ENCODE assay signal across 22 mouse cellular contexts in the genomic region with DNA sequence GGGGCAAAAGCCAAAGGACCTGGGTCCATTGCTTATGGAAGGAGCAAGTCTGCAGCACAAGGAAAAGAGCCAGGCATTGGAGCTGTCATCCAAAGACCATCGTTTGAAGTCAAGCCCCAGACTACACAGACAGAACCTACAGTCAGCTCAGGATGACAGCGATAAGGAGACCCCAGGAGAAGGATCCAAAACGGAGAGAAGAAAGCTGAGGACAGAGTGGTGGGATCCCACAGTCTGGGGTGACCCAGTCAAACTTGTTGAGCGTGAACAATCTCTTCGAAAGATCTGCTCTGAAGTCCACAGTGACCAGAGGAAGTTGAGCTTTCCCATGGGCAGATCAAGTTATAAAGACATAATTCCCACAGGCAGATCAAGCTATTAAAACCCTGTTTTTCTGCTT. TPM values are rescaled to one million over a fixed set of nuclear protein-coding genes. Genes with fewer than 3 reads are reported as not detected.
DNase-seq lines count a peak whose midpoint lies in the region; ATAC-seq and TF ChIP-seq lines count a peak whose summit lies in the region.
"Had no signal": no experiment of that assay in that cellular context is flagged by ENCODE, and none has a peak within 500 bp of the region (broad histone marks: within the 10 kb centered on the region; RNA-seq: fewer than 3 reads in every experiment).

No protein-coding gene starts in this region.

- no peak for TF ChIP-seq POLR2A in testis, adult 2 months (IDR thresholded peaks at IDR 0.05; ENCODE audit: control insufficient read depth, low read depth, low read length)

- no peak overlapping the region for H3K4me2 ChIP-seq in forebrain, embryonic 11.5 days (ENCODE audit: low read depth, low read length, severe bottlenecking)
- no peak overlapping the region for H3K4me2 ChIP-seq in forebrain, embryonic 14.5 days (ENCODE audit: low read length)

- TF ChIP-seq CTCF in testis, adult 2 months (IDR thresholded peaks at IDR 0.05; ENCODE audit: control insufficient read depth, insufficient read depth, insufficient replicate concordance, low read depth, low read length) = no peak

- H3K36me3 ChIP-seq in forebrain, embryonic 11.5 days (ENCODE audit: control insufficient read depth, insufficient read depth, low read length) = no peaks in the 10 kb centered on the region
- H3K36me3 ChIP-seq in forebrain, embryonic 14.5 days (ENCODE audit: control insufficient read depth, insufficient read depth, low read length) = no peaks in the 10 kb centered on the region
- no peaks in the 10 kb centered on the region for H3K36me3 ChIP-seq in testis, adult 2 months (ENCODE audit: control insufficient read depth, insufficient read depth, low read length)
- H3K36me3 ChIP-seq: G1E had no signal

- no peaks in the 10 kb centered on the region for H3K27me3 ChIP-seq in forebrain, embryonic 11.5 days (ENCODE audit: control insufficient read depth, insufficient read depth, low read length)
- no peaks in the 10 kb centered on the region for H3K27me3 ChIP-seq in forebrain, embryonic 14.5 days (replicated peaks; ENCODE audit: control insufficient read depth, insufficient read depth, low read length)
- no peaks in the 10 kb centered on the region for H3K27me3 ChIP-seq in testis, adult 2 months (ENCODE audit: control insufficient read depth, insufficient read depth, low read length)
- H3K27me3 ChIP-seq: Patski had no signal

- H3K4me3 ChIP-seq in forebrain, embryonic 11.5 days (ENCODE audit: low read depth, low read length) = no peak overlapping the region
- H3K4me3 ChIP-seq in forebrain, embryonic 14.5 days (ENCODE audit: low read depth, low read length) = no peak overlapping the region
- peak overlapping the region; percentile 88 for H3K4me3 ChIP-seq in testis, adult 2 months (ENCODE audit: control insufficient read depth, low read depth, low read length)

- H3K9me3 ChIP-seq in forebrain, embryonic 11.5 days (ENCODE audit: control insufficient read depth, low read length) = no peaks in the 10 kb centered on the region
- H3K9me3 ChIP-seq in forebrain, embryonic 14.5 days (replicated peaks; ENCODE audit: control insufficient read depth, low read length) = no peaks in the 10 kb centered on the region
- H3K9me3 ChIP-seq: G1E had no signal

- ATAC-seq in forebrain, embryonic 11.5 days (replicated peaks; ENCODE audit: low FRiP score) = no peak
- ATAC-seq in forebrain, embryonic 14.5 days = no peak
- ATAC-seq: activated CD4-positive, CD25-positive, alpha-beta regulatory T cell, adult 4 months; CD4-positive, CD25-positive, alpha-beta regulatory T cell, adult 4 months had no signal

- H3K9ac ChIP-seq in forebrain, embryonic 11.5 days (ENCODE audit: low read length) = no peak overlapping the region
- H3K9ac ChIP-seq in forebrain, embryonic 14.5 days (ENCODE audit: low read length) = no peak overlapping the region

- no peaks in the 10 kb centered on the region for H3K4me1 ChIP-seq in forebrain, embryonic 11.5 days (replicated peaks; ENCODE audit: control insufficient read depth, insufficient read depth, low read length)
- no peaks in the 10 kb centered on the region for H3K4me1 ChIP-seq in forebrain, embryonic 14.5 days (ENCODE audit: control insufficient read depth, insufficient read depth, low read length)
- H3K4me1 ChIP-seq in testis, adult 2 months (ENCODE audit: control insufficient read depth, insufficient read depth, low read length) = no peaks in the 10 kb centered on the region

- WGBS in forebrain, embryonic 11.5 days = 80% methylated on average over 5 of the region's 5 CpGs
- 81% methylated on average over 5 of the region's 5 CpGs for WGBS in forebrain, embryonic 14.5 days

- peak; percentile 13 for DNase-seq in forebrain, embryonic 11.5 days (ENCODE audit: low spot score)
- no peak for DNase-seq in forebrain, embryonic 14.5 days (ENCODE audit: low spot score)
- peak; percentile 79 for DNase-seq in heart, adult 11 months
- no peak for DNase-seq in heart, adult 9 months (ENCODE audit: low spot score in 2 of 2)
- DNase-seq in testis, postnatal 10 days (ENCODE audit: low spot score) = no peak
- DNase-seq: adrenal gland, adult 2 months; adrenal gland, adult 8-10 months; adrenal gland, postnatal 10 days; adrenal gland, postnatal 14 days; adrenal gland, postnatal 25 days; adrenal gland, postnatal 36 days; B cell, adult 2 months; cerebellum, adult 11 months; cerebellum, adult 11-12 months; cerebellum, adult 18-20 months had no signal

- no peak overlapping the region for H3K27ac ChIP-seq in forebrain, embryonic 11.5 days (ENCODE audit: low read depth, low read length)
- no peak overlapping the region for H3K27ac ChIP-seq in forebrain, embryonic 14.5 days (ENCODE audit: low read depth, low read length)
- H3K27ac ChIP-seq in testis, adult 2 months (ENCODE audit: control insufficient read depth, insufficient read depth, low read depth, low read length) = peak overlapping the region; percentile 42; the same call in 1 of the 2 replicates

RNA-seq across cellular contexts. Expression of a gene that starts 1.1 kb away (rescaled TPM):
- not detected in 2 replicates for polyA plus RNA-seq in forebrain, embryonic 11.5 days (2014; fragmentation: Nextera tagmentation; extraction: Ambion mirVana)
- polyA plus RNA-seq in forebrain, embryonic 14.5 days (2014; fragmentation: Nextera tagmentation; extraction: Ambion mirVana) = 0.10 TPM in 1 of 2 replicates, not detected in the other
- 54.4 and 63.4 TPM in 2 replicates for polyA plus RNA-seq in testis, adult 2 months (2012; rRNA removed)
- polyA plus RNA-seq: activated CD4-positive, CD25-positive, alpha-beta regulatory T cell, adult 4 months; adrenal gland, adult 2 months; brain, embryonic 14.5 days; C2C12; CD4-positive, CD25-positive, alpha-beta regulatory T cell, adult 4 months; G1E had no signal

RNA-seq across cellular contexts. Expression of a gene that starts 44.0 kb away (rescaled TPM):
- polyA plus RNA-seq in forebrain, embryonic 11.5 days (2014; fragmentation: Nextera tagmentation; extraction: Ambion mirVana) = 58.6 and 59.9 TPM in 2 replicates
- 33.6 and 42.8 TPM in 2 replicates for polyA plus RNA-seq in forebrain, embryonic 14.5 days (2014; fragmentation: Nextera tagmentation; extraction: Ambion mirVana)
- polyA plus RNA-seq in testis, adult 2 months (2012; rRNA removed) = 49.1 and 53.2 TPM in 2 replicates

RNA-seq across cellular contexts. Expression of a gene that starts 56.6 kb away (rescaled TPM):
- 42.6 and 47.5 TPM in 2 replicates for polyA plus RNA-seq in forebrain, embryonic 11.5 days (2014; fragmentation: Nextera tagmentation; extraction: Ambion mirVana)
- 42.5 and 47.9 TPM in 2 replicates for polyA plus RNA-seq in forebrain, embryonic 14.5 days (2014; fragmentation: Nextera tagmentation; extraction: Ambion mirVana)
- polyA plus RNA-seq in testis, adult 2 months (2012; rRNA removed) = 24.9 and 27.7 TPM in 2 replicates

RNA-seq across cellular contexts. Expression of a gene that starts 57.2 kb away (rescaled TPM):
- polyA plus RNA-seq in forebrain, embryonic 11.5 days (2014; fragmentation: Nextera tagmentation; extraction: Ambion mirVana) = not detected in 2 replicates
- polyA plus RNA-seq in forebrain, embryonic 14.5 days (2014; fragmentation: Nextera tagmentation; extraction: Ambion mirVana) = not detected in 2 replicates
- 0.70 and 0.88 TPM in 2 replicates for polyA plus RNA-seq in testis, adult 2 months (2012; rRNA removed)
- polyA plus RNA-seq: activated CD4-positive, CD25-positive, alpha-beta regulatory T cell, adult 4 months; brain, embryonic 14.5 days; CD4-positive, CD25-positive, alpha-beta regulatory T cell, adult 4 months; G1E had no signal

Comparison
In these comparisons a context has a peak if more than half of its experiments do, and no peak if none do; other contexts are left out.
1. DNase-seq: peak in forebrain, embryonic 11.5 days (single experiment) and heart, adult 11 months (single experiment); none in forebrain, embryonic 14.5 days (single experiment), heart, adult 9 months (0 of 2) and testis, postnatal 10 days (single experiment).
2. RNA of a gene that starts 1.1 kb away (polyA plus RNA-seq): 54.4 to 63.4 TPM in testis, adult 2 months; 0.10 TPM in forebrain, embryonic 14.5 days and not detected in forebrain, embryonic 11.5 days; every median in the first group is over 10 times any median in the second.